Mouse (Mus musculus) intestine, postnatal 0 days (tissue): ENCODE measurements around the gene Hgfac. TPM values are rescaled to one million over a fixed set of nuclear protein-coding genes. Genes with fewer than 3 reads are reported as not detected.

Source experiments
- ATAC-seq: fragments of 200-750 bp; cut with Nextera tagmentation; 2 replicates; pipeline ENCODE4 v1.8.0; 2017; ENCODE audit warnings: mild to moderate bottlenecking, moderate TSS enrichment, moderate library complexity
- H3K27ac ChIP-seq: fragments of 300-500 bp; sonication (generic); 2 replicates; pipeline ENCODE4 v1.5.1; 2014; ENCODE audit warnings: mild to moderate bottlenecking, low read depth, low read length, moderate library complexity
- H3K27me3 ChIP-seq: fragments of 300-500 bp; sonication (generic); replicated peaks from 2 replicates; pipeline ENCODE4 v1.6.1; 2014; ENCODE audit warnings: low read length, mixed read lengths; ENCODE audit not compliant: control insufficient read depth, insufficient read depth
- H3K36me3 ChIP-seq: fragments of 300-500 bp; sonication (generic); 2 replicates; pipeline ENCODE4 v1.6.1; 2014; ENCODE audit warnings: mild to moderate bottlenecking, moderate library complexity; ENCODE audit not compliant: control insufficient read depth, insufficient read depth
- H3K4me1 ChIP-seq: fragments of 300-500 bp; sonication (generic); replicated peaks from 2 replicates; pipeline ENCODE4 v1.6.1; 2014; ENCODE audit warnings: antibody characterized with exemption, low read length, mixed read lengths; ENCODE audit not compliant: control insufficient read depth, insufficient read depth
- H3K4me2 ChIP-seq: fragments of 300-500 bp; sonication (generic); replicated peaks from 2 replicates; pipeline ENCODE4 v1.6.1; 2014; ENCODE audit warnings: low read depth, mild to moderate bottlenecking, moderate library complexity
- H3K4me3 ChIP-seq: fragments of 300-500 bp; sonication (generic); 2 replicates; pipeline ENCODE4 v1.5.1; 2014; ENCODE audit warnings: low read depth, low read length
- H3K9ac ChIP-seq: fragments of 300-500 bp; sonication (generic); 2 replicates; pipeline ENCODE4 v1.6.1; 2014; ENCODE audit warnings: mild to moderate bottlenecking, low read depth, low read length
- H3K9me3 ChIP-seq: fragments of 300-500 bp; sonication (generic); 2 replicates; pipeline ENCODE4 v1.6.1; 2016; ENCODE audit warnings: mixed run types; ENCODE audit not compliant: control insufficient read depth
- CTCF ChIP-seq: sonication (generic); IDR thresholded peaks from 2 replicates; pipeline ENCODE4 v1.5.1; 2016; ENCODE audit warnings: low read depth, mild to moderate bottlenecking, control low read depth, antibody characterized with exemption, moderate library complexity
- WGBS: fragments of 180-500 bp; shearing (Covaris S2); extraction: QIAGEN DNeasy Blood & Tissue Kit; methylation state at CpG from one replicate; pipeline ENCODE4 v1.1.7; 2014; 5-methylcytosine and 5-hydroxymethylcytosine counted together
- polyA plus RNA-seq: library from polyadenylated mRNA; unstranded; fragments of >200 nt; fragmentation: Nextera tagmentation; extraction: Ambion mirVana; gene quantifications from 2 replicates; pipeline ENCODE4 v1.2.1, GENCODE M21; 2015

The Hgfac gene
- polyA plus RNA-seq, 1 experiment from 2014 or later, result 10.5 TPM

GRCm38 (mm10) chr5:35005659-35006058 lies 35.6 kb upstream of the Hgfac start:
- H3K9me3 ChIP-seq, result no peaks in the 10 kb centered on the region
- no peak overlapping the region for H3K9ac ChIP-seq
- H3K36me3 ChIP-seq, result no peaks in the 10 kb centered on the region
- no peak for TF ChIP-seq CTCF
- no peak overlapping the region for H3K4me2 ChIP-seq
- no peak overlapping the region for H3K4me3 ChIP-seq
- no peaks in the 10 kb centered on the region for H3K4me1 ChIP-seq
- no peaks in the 10 kb centered on the region for H3K27me3 ChIP-seq
- 92% methylated on average over 3 of the region's 3 CpGs for WGBS
- no peak overlapping the region for H3K27ac ChIP-seq
- ATAC-seq, result no peak

GRCm38 (mm10) chr5:35006599-35006998 lies 34.7 kb upstream of the Hgfac start:
- no peaks in the 10 kb centered on the region for H3K4me1 ChIP-seq
- H3K9me3 ChIP-seq, result no peaks in the 10 kb centered on the region
- H3K27ac ChIP-seq, result no peak overlapping the region
- no peak overlapping the region for H3K4me3 ChIP-seq
- H3K4me2 ChIP-seq, result no peak overlapping the region
- no peaks in the 10 kb centered on the region for H3K36me3 ChIP-seq
- 56% methylated on average over 2 of the region's 2 CpGs for WGBS
- no peaks in the 10 kb centered on the region for H3K27me3 ChIP-seq
- ATAC-seq, result no peak
- H3K9ac ChIP-seq, result no peak overlapping the region
- TF ChIP-seq CTCF, result no peak

GRCm38 (mm10) chr5:35009163-35009562 lies 32.1 kb upstream of the Hgfac start:
- no peak for ATAC-seq
- Histone ChIP-seq H3K36me3 (no peaks in the 10 kb centered on the region), H3K27me3 (no peaks in the 10 kb centered on the region), H3K9ac (no peak overlapping the region), H3K9me3 (no peaks in the 10 kb centered on the region), H3K4me1 (no peaks in the 10 kb centered on the region), H3K4me3 (no peak overlapping the region), H3K27ac (no peak overlapping the region), H3K4me2 (no peak overlapping the region)
- 90% methylated on average over 4 of the region's 4 CpGs for WGBS
- TF ChIP-seq CTCF, result no peak

- H3K36me3 ChIP-seq, result no peaks in the 10 kb centered on the region
- no peak overlapping the region for H3K4me2 ChIP-seq
- no peak overlapping the region for H3K27ac ChIP-seq
- H3K27me3 ChIP-seq, result no peaks in the 10 kb centered on the region
- TF ChIP-seq CTCF, result no peak
- H3K4me1 ChIP-seq, result no peaks in the 10 kb centered on the region
- no peak for ATAC-seq
- no peaks in the 10 kb centered on the region for H3K9me3 ChIP-seq
- H3K4me3 ChIP-seq, result no peak overlapping the region
- WGBS, result 63% methylated on average over 5 of the region's 5 CpGs
- H3K9ac ChIP-seq, result no peak overlapping the region
Observed at GRCm38 (mm10) chr5:35010656-35011055, 30.7 kb upstream of the Hgfac start.

- Histone ChIP-seq H3K4me2 (no peak overlapping the region), H3K9me3 (no peaks in the 10 kb centered on the region), H3K27ac (no peak overlapping the region), H3K27me3 (no peaks in the 10 kb centered on the region), H3K36me3 (no peaks in the 10 kb centered on the region), H3K4me3 (no peak overlapping the region), H3K9ac (no peak overlapping the region), H3K4me1 (no peaks in the 10 kb centered on the region)
- no peak for ATAC-seq
- 97% methylated on average over 6 of the region's 6 CpGs for WGBS
- TF ChIP-seq CTCF, result no peak
Observed at GRCm38 (mm10) chr5:35011156-35011923, 30.0 kb upstream of the Hgfac start.

- TF ChIP-seq CTCF, result no peak
- Histone ChIP-seq H3K4me3 (no peak overlapping the region), H3K4me1 (no peaks in the 10 kb centered on the region), H3K9ac (no peak overlapping the region), H3K27ac (no peak overlapping the region), H3K4me2 (no peak overlapping the region), H3K9me3 (no peaks in the 10 kb centered on the region), H3K27me3 (no peaks in the 10 kb centered on the region), H3K36me3 (no peaks in the 10 kb centered on the region)
- no peak for ATAC-seq
- 79% methylated on average over 6 of the region's 6 CpGs for WGBS
Observed at GRCm38 (mm10) chr5:35014036-35014435, 27.3 kb upstream of the Hgfac start.
